Mouse (Mus musculus) adrenal gland, postnatal 0 days (tissue): ENCODE data around the gene Gm3298. TPM values are rescaled to one million over a fixed set of nuclear protein-coding genes. Genes with fewer than 3 reads are reported as not detected.

Source experiments
- polyA plus RNA-seq: library from polyadenylated mRNA; unstranded; fragments of >200 nt; fragmentation: Nextera tagmentation; extraction: Ambion mirVana; gene quantifications from 2 replicates; pipeline ENCODE4 v1.2.1, GENCODE M21; 2015

Gene Gm3298
- not detected in 2 replicates for polyA plus RNA-seq

DNA sequence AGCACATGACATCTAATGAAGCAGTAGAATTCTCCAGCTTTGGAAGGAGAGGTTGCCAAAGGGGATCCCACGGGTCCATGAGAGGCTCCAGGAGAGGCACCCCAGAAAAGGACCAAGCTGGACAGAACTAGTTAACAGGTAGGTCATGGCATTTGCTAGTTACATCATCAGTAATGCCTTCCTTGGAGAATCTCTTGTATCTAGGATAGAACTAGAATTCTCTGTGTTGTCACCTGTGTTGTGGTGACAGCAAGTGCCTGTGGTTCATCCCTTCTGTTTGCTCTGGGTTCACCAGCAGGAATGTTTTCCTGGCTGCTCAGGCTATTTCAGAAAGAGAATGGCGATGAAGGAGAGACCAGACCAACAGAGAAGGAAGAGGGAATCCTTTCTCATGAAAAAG lies at the start of gene Gm3298:
Gene Gm3298, plus strand, starts transcription at position 301 of the 400 bp plus-strand sequence.

DNA sequence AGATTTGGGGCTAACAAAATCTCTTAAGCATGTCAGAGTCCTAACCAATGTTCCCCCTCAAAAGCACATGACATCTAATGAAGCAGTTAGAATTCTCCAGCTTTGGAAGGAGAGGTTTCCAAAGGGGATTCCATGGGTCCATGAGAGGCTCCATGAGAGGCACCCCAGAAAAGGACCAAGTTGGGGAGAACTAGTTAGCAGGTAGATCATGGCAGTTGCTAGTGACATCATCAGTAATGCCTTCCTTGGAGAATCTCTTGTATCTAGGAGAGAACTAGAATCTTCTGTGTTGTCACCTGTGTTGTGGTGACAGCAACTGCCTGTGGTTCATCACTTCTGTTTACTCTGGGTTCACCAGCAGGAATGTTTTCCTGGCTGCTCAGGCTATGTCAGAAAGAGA lies 32.1 kb upstream of the Gm3298 start, which contains the start of gene Gm8297:
Gene Gm8297, plus strand, starts transcription at position 301 of the 400 bp plus-strand sequence.

DNA sequence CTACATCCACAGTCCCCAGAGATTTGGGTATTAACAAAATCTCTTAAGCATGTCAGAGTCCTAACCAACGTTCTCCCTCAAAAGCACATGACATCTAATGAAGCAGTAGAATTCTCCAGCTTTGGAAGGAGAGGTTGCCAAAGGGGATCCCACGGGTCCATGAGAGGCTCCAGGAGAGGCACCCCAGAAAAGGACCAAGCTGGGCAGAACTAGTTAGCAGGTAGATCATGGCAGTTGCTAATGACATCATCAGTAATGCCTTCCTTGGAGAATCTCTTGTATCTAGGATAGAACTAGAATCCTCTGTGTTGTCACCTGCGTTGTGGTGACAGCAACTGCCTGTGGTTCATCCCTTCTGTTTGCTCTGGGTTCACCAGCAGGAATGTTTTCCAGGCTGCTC lies 34.6 kb downstream of the Gm3298 start, which contains the start of gene 4930555G01Rik:
Gene 4930555G01Rik, plus strand, starts transcription at position 301 of the 400 bp plus-strand sequence.

Other genes starting within 250 kb of the Gm3298 start
- gene Gm9602, start 239.6 kb upstream of the Gm3298 start, polyA plus RNA-seq: not detected in 2 replicates
- gene Gm3269, start 177.8 kb upstream of the Gm3298 start, polyA plus RNA-seq: not detected in 2 replicates
- 0.77 TPM in 1 of 2 replicates, not detected in the other for gene Gm3264, start 160.3 kb upstream of the Gm3298 start, polyA plus RNA-seq
- not detected in 2 replicates for gene Gm3278, start 123.5 kb upstream of the Gm3298 start, polyA plus RNA-seq
- gene Gm8297, start 32.0 kb upstream of the Gm3298 start, polyA plus RNA-seq: not detected in 2 replicates
- not detected in 2 replicates for gene 4930555G01Rik, start 34.7 kb downstream of the Gm3298 start, polyA plus RNA-seq
- 0.14 and 0.57 TPM in 2 replicates for gene Gm8281, start 55.1 kb downstream of the Gm3298 start, polyA plus RNA-seq
- gene Gm8279, start 115.6 kb downstream of the Gm3298 start, polyA plus RNA-seq: not detected in 2 replicates
- gene Gm3317, start 148.6 kb downstream of the Gm3298 start, polyA plus RNA-seq: not detected in 2 replicates
- gene Gm8271, start 169.9 kb downstream of the Gm3298 start, polyA plus RNA-seq: not detected in 2 replicates
- gene Gm3526, start 244.7 kb downstream of the Gm3298 start, polyA plus RNA-seq: not detected in 2 replicates